Mouse (Mus musculus) cortical plate, adult 2 months (tissue): ENCODE measurements around the gene Dtymk. TPM values are rescaled to one million over a fixed set of nuclear protein-coding genes. Genes with fewer than 3 reads are reported as not detected.

ENCODE experiments used
- H3K27ac ChIP-seq: fragments of 200-500 bp; 2 replicates; pipeline ENCODE4 v1.5.1; 2012; ENCODE audit warnings: low read length, control low read depth, inconsistent platforms; ENCODE audit not compliant: insufficient read depth
- H3K4me1 ChIP-seq: fragments of 200-500 bp; 2 replicates; pipeline ENCODE4 v1.6.1; 2011; ENCODE audit warnings: low read length; ENCODE audit not compliant: control insufficient read depth, insufficient read depth
- H3K4me3 ChIP-seq: fragments of 200-500 bp; 2 replicates; pipeline ENCODE4 v1.5.1; 2011; ENCODE audit warnings: mild to moderate bottlenecking, low read length, control low read depth; ENCODE audit not compliant: insufficient read depth
- CTCF ChIP-seq: fragments of 200-500 bp; IDR thresholded peaks from 2 replicates; pipeline ENCODE4 v1.5.1; 2011; ENCODE audit warnings: mild to moderate bottlenecking, control low read depth, low read length; ENCODE audit not compliant: insufficient read depth; ENCODE audit errors: extremely low read depth
- POLR2A ChIP-seq: fragments of 200-500 bp; IDR thresholded peaks from 2 replicates; pipeline ENCODE4 v1.6.1; 2011; ENCODE audit warnings: mild to moderate bottlenecking, low read length, control low read depth; ENCODE audit not compliant: insufficient read depth; ENCODE audit errors: extremely low read depth
- polyA plus RNA-seq: library from polyadenylated mRNA; depleted of rRNA; stranded (reverse); fragments of >200 nt; gene quantifications from 2 replicates; pipeline ENCODE4 v1.2.3, GENCODE M21; 2012

Dtymk gene
- polyA plus RNA-seq, 1 experiment: 82.7 TPM

DNA sequence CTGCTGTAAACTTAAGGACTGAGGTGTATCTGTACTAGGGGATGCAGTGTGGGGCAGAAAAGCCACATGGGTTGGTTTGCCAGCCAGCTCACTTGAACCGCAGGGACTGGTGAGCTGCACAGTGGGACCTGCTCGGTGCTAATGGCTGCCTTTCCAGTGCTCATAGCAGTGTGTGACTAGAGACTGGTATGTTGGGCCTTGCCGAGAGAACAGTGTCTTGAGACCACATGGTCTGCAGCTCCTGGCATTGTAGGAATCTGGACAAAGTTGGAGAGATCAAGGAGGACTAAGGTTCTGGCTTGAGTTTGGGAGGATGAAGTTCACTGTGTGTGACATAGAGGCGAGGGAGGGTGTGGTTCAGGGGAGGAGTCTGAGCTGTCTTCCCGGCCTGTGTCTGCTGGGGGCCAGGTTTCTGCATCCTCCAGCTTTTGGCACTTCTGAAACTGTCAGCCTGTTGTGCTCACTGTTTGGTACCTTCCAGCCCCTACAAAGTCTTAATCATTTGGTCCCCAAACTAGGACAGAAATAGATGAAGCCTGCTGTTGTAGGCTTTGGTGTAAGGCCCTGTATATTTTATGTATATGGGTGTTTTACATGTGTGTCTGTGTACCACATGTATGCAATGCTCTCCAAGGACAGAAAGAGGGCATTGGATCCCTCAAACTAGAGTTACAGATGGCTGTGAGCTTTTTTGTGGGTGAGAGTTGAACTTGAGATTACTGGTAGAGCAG is 3.7 kb upstream of the Dtymk start:
- Histone ChIP-seq H3K27ac (no peak overlapping the region), H3K4me1 (no peaks in the 10 kb centered on the region), H3K4me3 (no peak overlapping the region)
- TF ChIP-seq POLR2A: no peak
- no peak for TF ChIP-seq CTCF

DNA sequence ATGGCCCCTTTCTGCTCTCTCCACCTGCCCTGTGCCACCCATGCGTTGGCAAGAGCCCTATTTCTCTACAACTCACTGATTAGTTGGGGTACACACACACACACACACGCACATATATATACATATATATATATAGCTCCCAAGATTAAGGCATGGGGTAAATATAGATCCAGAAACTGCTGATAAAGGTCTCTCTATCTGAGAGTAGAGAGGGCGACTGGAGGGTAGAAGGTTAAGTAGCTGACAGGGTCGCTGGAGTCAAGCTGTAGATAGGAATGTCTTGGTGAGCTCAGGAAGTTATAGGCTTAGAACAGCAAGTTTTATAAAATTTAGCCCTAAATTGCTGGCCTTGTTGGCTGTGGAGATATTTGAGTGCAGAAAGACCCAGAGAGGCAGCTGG is 3.1 kb upstream of the Dtymk start:
- no peaks in the 10 kb centered on the region for H3K4me1 ChIP-seq
- H3K27ac ChIP-seq: no peak overlapping the region
- TF ChIP-seq CTCF (no peak), POLR2A (no peak)
- peak overlapping the region; percentile 50; the same call in 1 of the 2 replicates for H3K4me3 ChIP-seq

DNA sequence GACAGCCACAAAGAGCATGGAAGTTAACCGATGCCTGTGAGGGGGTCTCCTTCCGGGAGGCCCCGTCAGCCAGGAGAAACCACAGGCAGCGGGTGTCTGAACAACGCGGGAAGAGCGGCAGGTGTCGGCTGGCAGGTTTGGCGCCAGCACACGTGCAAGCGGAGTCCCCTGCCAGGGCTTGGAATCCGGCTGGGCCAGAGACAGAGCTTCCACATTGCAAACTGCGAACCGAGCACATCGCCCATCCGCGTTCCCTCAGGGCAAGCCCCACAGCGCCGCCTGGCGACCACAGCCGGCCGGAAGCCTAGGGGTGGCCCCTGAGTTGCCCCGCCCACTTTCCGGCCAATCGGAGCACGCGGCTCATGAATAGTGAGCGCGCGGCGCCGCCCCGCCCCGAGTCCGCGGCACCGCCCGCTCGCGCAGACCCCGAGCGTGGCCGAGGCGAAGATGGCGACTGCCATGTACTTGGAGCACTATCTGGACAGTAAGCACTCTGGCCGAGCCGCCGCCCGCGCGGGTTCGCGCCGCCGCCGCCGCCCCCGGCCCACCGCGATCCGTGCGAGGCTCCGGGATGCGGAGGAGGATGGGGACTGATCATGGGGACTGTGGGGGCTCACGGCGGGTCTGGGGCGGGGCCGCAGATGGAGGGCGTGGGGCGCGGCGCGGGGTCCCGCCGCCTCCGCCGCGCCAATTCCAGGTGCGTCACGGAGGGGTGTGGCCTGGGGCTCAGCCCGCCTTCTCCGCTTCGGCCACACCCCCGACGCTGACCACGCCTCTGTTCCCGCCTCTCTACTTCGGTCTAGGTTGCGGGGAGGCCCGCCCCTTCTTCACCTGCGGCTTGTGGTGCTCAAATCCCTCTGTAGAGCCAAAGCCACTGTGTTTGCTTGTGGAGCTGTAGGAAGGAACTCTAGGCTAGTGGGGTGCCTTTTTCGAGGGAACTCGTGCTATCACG is 2.1 kb upstream of the Dtymk start, which contains the start of gene Ing5:
Ing5 (plus strand) TSS at position 410 of the 952 bp plus-strand sequence.
- TF ChIP-seq POLR2A (peak; percentile 56; the same call in 1 of the 2 replicates), CTCF (peak; percentile 84)
- Histone ChIP-seq H3K4me1 (no peaks in the 10 kb centered on the region), H3K4me3 (peak within 1 kb of the TSS; percentile 50), H3K27ac (0 out of 2 replicates have a peak within 1 kb of the TSS, but pooled peaks have one; percentile 41)

DNA sequence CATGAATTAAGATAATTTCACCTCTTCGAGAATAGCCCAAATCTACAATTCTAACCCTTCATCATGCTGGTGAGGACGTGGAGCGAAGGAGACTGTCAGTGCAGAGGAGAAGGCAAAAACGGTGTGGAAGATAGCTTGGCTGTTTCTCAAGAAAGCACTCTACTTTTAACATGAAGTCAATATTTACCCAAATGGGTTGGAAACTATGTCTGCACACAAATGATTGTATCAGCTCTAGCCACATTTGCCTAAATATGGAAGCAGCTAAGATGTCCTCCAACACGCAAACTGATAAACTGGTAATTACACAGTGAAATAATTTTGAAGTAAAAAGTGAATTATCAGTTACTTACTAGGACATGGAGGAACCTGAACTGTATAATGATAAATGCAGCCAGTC is 1.0 kb upstream of the Dtymk start:
- Histone ChIP-seq H3K27ac (no peak overlapping the region), H3K4me1 (no peaks in the 10 kb centered on the region), H3K4me3 (no peak overlapping the region; the same call in 1 of the 2 replicates)
- TF ChIP-seq POLR2A (no peak), CTCF (no peak)

DNA sequence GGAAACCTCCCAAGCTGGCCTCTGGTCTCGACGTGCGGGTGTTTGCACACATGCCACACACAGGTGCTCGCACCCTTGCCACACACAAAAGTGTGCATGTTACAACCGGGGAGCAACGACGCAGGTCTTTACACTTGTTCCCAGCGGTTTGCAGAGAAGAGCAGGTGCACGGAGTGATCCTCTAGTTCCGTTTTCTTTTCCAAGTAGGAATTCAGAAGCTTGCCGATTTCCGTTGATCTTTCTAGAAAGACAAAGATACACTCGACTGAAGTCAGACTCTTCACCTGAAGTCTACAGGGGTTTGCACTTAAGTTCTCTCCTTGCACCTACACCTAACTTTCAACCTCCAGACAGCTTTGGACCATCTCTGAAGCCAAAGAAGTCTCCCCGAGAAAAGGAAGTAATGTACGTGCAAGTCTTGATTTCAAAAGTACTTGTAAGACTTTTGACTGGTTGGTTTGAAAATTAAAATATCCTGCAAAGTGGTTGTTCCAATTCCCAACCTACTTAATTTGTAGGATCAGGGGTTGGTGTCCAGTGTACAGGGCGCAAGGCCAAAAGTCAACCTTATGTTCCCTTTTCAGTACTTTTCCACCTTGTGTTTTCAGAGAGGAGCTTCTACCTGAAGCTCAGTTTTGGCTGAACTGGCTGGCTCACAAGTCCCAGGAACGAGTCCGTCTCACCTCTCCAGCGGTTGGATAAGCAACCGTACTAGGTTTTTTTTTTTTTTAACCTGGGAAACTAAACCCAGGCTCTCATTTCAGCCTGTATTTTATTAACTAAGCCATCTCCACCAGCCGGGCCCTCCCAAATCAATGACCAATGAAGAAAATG is 847 bp downstream of the Dtymk start:
- no peaks in the 10 kb centered on the region for H3K4me1 ChIP-seq
- TF ChIP-seq CTCF: no peak
- no peak for TF ChIP-seq POLR2A
- H3K27ac ChIP-seq: no peak overlapping the region
- peak overlapping the region; percentile 65 for H3K4me3 ChIP-seq

DNA sequence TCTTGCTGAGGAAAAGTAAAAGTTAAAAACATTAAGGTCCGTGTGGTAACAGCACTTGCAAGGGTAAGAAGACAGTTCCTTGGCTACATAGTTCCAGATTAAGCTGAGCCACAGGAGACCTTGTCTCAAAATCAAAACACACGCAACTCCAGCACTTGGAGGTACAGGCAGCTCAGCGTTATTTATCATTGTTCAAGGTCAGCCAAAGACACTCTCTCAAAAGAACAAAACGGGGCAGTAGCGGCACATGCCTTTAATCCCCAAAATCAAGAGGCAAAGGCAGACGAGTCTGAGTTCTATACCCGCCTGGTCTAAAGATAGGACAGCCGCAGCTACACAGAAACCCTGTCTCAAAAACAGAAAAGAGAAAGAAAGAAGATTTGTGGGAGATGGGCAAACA is 5.8 kb downstream of the Dtymk start:
- TF ChIP-seq CTCF (no peak), POLR2A (no peak)
- Histone ChIP-seq H3K4me3 (no peak overlapping the region), H3K27ac (no peak overlapping the region), H3K4me1 (no peaks in the 10 kb centered on the region)

DNA sequence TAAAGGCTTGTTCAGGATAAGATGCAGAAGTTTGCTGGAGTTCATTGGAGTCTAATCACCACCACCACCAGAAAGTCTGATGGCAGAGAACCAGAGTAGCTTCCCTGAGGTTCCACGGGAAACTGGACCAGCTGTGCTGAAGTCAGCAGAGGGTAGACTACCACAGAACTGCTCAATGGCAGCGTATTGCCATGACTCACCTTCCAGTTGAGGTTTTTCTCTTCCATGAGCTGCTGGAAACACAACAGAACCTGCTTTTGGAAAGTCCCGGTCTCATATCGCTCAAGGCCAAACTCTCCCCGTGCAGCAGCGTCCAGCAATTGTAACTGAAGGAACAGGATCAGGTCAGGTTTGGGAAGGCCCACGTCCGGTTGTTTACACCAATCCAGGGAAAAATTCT is 7.2 kb downstream of the Dtymk start:
- Histone ChIP-seq H3K27ac (no peak overlapping the region), H3K4me1 (no peaks in the 10 kb centered on the region), H3K4me3 (no peak overlapping the region)
- TF ChIP-seq POLR2A: no peak
- TF ChIP-seq CTCF: no peak

DNA sequence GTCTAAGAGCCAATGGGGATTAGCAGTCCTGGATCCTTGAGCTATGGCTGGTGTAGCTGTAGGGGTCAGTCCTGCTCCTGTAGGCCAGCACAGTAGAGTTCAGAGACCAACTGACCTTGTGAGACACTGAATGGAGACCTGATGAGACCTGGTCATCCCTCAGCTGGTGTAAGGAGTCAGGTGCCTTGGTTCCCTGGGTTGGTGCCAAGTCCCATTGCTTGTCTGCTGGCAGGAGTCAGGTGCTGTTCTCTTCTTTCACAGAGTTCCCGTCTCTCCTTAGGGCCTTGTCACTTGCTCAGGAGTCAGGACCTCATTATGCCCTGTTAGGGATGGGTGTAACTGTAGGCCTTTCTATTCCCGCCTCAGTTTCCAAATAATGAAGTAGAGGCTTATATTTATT is 14.8 kb downstream of the Dtymk start:
- H3K4me3 ChIP-seq: no peak overlapping the region
- H3K27ac ChIP-seq: no peak overlapping the region
- no peaks in the 10 kb centered on the region for H3K4me1 ChIP-seq
- no peak for TF ChIP-seq CTCF
- TF ChIP-seq POLR2A: no peak

DNA sequence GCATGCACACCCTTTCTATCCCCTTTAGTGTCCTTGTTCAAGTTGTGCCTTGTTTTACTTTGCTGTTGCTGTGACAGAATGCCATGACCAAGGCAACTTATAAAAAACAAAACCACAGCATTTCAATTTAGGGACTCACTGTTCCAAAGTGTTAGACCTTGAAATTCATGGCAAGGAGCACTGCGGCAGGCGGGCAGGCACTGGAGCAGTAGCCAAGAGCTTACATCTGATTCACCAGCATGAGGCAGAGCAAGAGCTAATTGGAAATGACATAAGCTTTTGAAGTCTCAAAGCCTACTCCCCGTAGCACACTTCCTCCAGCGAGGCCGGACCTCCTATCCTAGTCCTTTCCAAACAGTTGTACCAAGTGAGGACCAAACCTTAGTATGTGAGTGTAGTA is 25.0 kb downstream of the Dtymk start:
- H3K4me3 ChIP-seq: no peak overlapping the region
- no peak overlapping the region for H3K27ac ChIP-seq
- H3K4me1 ChIP-seq: no peaks in the 10 kb centered on the region
- TF ChIP-seq POLR2A: no peak
- no peak for TF ChIP-seq CTCF
